Mouse (Mus musculus): ENCODE results near the gene Fbln2. TPM values are rescaled to one million over a fixed set of nuclear protein-coding genes. Genes with fewer than 3 reads are reported as not detected.

The Fbln2 gene
- polyA plus RNA-seq, 1 experiment from 2014 or later = 101 TPM

GRCm38 (mm10) chr6:91236429-91236828, 24.2 kb downstream of the Fbln2 start:
- peak; percentile 90 for DNase-seq (ENCODE audit: low spot score)
- H3K9me3 ChIP-seq (replicated peaks) = no peaks in the 10 kb centered on the region
- peak overlapping the region; percentile 37 for H3K4me3 ChIP-seq
- H3K27ac ChIP-seq = peak overlapping the region; percentile 90
- WGBS = 13% methylated on average over 6 of the region's 6 CpGs
- H3K4me1 ChIP-seq = peaks cover 57% of the 10 kb centered on the region
- no peaks in the 10 kb centered on the region for H3K27me3 ChIP-seq (ENCODE audit: low read depth, poor library complexity, severe bottlenecking)
- peaks cover 38% of the 10 kb centered on the region for H3K36me3 ChIP-seq

GRCm38 (mm10) chr6:91237273-91237672, 25.0 kb downstream of the Fbln2 start:
- H3K9me3 ChIP-seq (replicated peaks) = no peaks in the 10 kb centered on the region
- no peak overlapping the region for H3K4me3 ChIP-seq
- no peaks in the 10 kb centered on the region for H3K27me3 ChIP-seq (ENCODE audit: low read depth, poor library complexity, severe bottlenecking)
- H3K36me3 ChIP-seq = peaks cover 38% of the 10 kb centered on the region
- H3K4me1 ChIP-seq = peaks cover 57% of the 10 kb centered on the region
- H3K27ac ChIP-seq = peak overlapping the region; percentile 90
- no peak for DNase-seq (ENCODE audit: low spot score)
- WGBS = 69% methylated on average over 2 of the region's 2 CpGs

- H3K4me1 ChIP-seq = peaks cover 49% of the 10 kb centered on the region
- no peak for DNase-seq (ENCODE audit: low spot score)
- H3K4me3 ChIP-seq = no peak overlapping the region
- H3K27ac ChIP-seq = peak overlapping the region; percentile 21; the same call in 1 of the 2 replicates
- H3K9me3 ChIP-seq (replicated peaks) = no peaks in the 10 kb centered on the region
- H3K27me3 ChIP-seq (ENCODE audit: low read depth, poor library complexity, severe bottlenecking) = no peaks in the 10 kb centered on the region
- peaks cover 11% of the 10 kb centered on the region for H3K36me3 ChIP-seq
- 68% methylated on average over 2 of the region's 2 CpGs for WGBS
Observed at GRCm38 (mm10) chr6:91240537-91240936, 28.3 kb downstream of the Fbln2 start.

GRCm38 (mm10) chr6:91240964-91241363, 28.7 kb downstream of the Fbln2 start:
- Histone ChIP-seq H3K4me1 (peaks cover 49% of the 10 kb centered on the region), H3K27ac (0 out of 2 replicates have a peak overlapping the region, but pooled peaks have one; percentile 34), H3K4me3 (no peak overlapping the region), H3K27me3 (ENCODE audit: low read depth, poor library complexity, severe bottlenecking) (no peaks in the 10 kb centered on the region), H3K9me3 (replicated peaks) (no peaks in the 10 kb centered on the region), H3K36me3 (peaks cover 11% of the 10 kb centered on the region)
- no peak for DNase-seq (ENCODE audit: low spot score)

GRCm38 (mm10) chr6:91243395-91243794, 31.1 kb downstream of the Fbln2 start:
- peaks cover 35% of the 10 kb centered on the region for H3K4me1 ChIP-seq
- DNase-seq (ENCODE audit: low spot score) = no peak
- H3K36me3 ChIP-seq = peaks cover 7% of the 10 kb centered on the region
- H3K9me3 ChIP-seq (replicated peaks) = no peaks in the 10 kb centered on the region
- H3K27ac ChIP-seq = no peak overlapping the region
- WGBS = 89% methylated on average over 6 of the region's 6 CpGs
- H3K27me3 ChIP-seq (ENCODE audit: low read depth, poor library complexity, severe bottlenecking) = no peaks in the 10 kb centered on the region
- no peak overlapping the region for H3K4me3 ChIP-seq

GRCm38 (mm10) chr6:91244331-91244730, 32.1 kb downstream of the Fbln2 start:
- Histone ChIP-seq H3K9me3 (replicated peaks) (no peaks in the 10 kb centered on the region), H3K27ac (no peak overlapping the region), H3K36me3 (peaks cover 3% of the 10 kb centered on the region; the same call in 1 of the 2 replicates), H3K27me3 (ENCODE audit: low read depth, poor library complexity, severe bottlenecking) (no peaks in the 10 kb centered on the region), H3K4me1 (peaks cover 40% of the 10 kb centered on the region), H3K4me3 (no peak overlapping the region)
- DNase-seq (ENCODE audit: low spot score) = no peak
- WGBS = 64% methylated on average over 8 of the region's 8 CpGs

- H3K27ac ChIP-seq = peak overlapping the region; percentile 32; the same call in 1 of the 2 replicates
- H3K9me3 ChIP-seq (replicated peaks) = no peaks in the 10 kb centered on the region
- WGBS = 25% methylated on average over 6 of the region's 6 CpGs
- H3K4me3 ChIP-seq = no peak overlapping the region
- peaks cover 35% of the 10 kb centered on the region for H3K4me1 ChIP-seq
- no peaks in the 10 kb centered on the region for H3K27me3 ChIP-seq (ENCODE audit: low read depth, poor library complexity, severe bottlenecking)
- DNase-seq (ENCODE audit: low spot score) = no peak
- H3K36me3 ChIP-seq = peaks cover 9% of the 10 kb centered on the region
Observed at GRCm38 (mm10) chr6:91245331-91245730, 33.1 kb downstream of the Fbln2 start.

- Histone ChIP-seq H3K9me3 (replicated peaks) (no peaks in the 10 kb centered on the region), H3K4me1 (peaks cover 34% of the 10 kb centered on the region), H3K36me3 (peaks cover 24% of the 10 kb centered on the region), H3K27ac (no peak overlapping the region; the same call in 1 of the 2 replicates), H3K27me3 (ENCODE audit: low read depth, poor library complexity, severe bottlenecking) (no peaks in the 10 kb centered on the region), H3K4me3 (no peak overlapping the region)
- no peak for DNase-seq (ENCODE audit: low spot score)
- 98% methylated on average over 1 of the region's 1 CpGs for WGBS
Observed at GRCm38 (mm10) chr6:91247343-91247742, 35.1 kb downstream of the Fbln2 start.

GRCm38 (mm10) chr6:91248627-91249026, 36.4 kb downstream of the Fbln2 start:
- H3K9me3 ChIP-seq (replicated peaks) = no peaks in the 10 kb centered on the region
- peaks cover 32% of the 10 kb centered on the region for H3K4me1 ChIP-seq
- H3K36me3 ChIP-seq = peaks cover 25% of the 10 kb centered on the region
- H3K27me3 ChIP-seq (ENCODE audit: low read depth, poor library complexity, severe bottlenecking) = no peaks in the 10 kb centered on the region
- 79% methylated on average over 4 of the region's 4 CpGs for WGBS
- H3K27ac ChIP-seq = 0 out of 2 replicates have a peak overlapping the region, but pooled peaks have one; percentile 47
- DNase-seq (ENCODE audit: low spot score) = no peak
- no peak overlapping the region for H3K4me3 ChIP-seq

- WGBS = 86% methylated on average over 1 of the region's 1 CpGs
- peaks cover 23% of the 10 kb centered on the region for H3K4me1 ChIP-seq
- DNase-seq (ENCODE audit: low spot score) = no peak
- H3K9me3 ChIP-seq (replicated peaks) = no peaks in the 10 kb centered on the region
- H3K36me3 ChIP-seq = peaks cover 34% of the 10 kb centered on the region
- no peak overlapping the region for H3K27ac ChIP-seq
- H3K27me3 ChIP-seq (ENCODE audit: low read depth, poor library complexity, severe bottlenecking) = no peaks in the 10 kb centered on the region
- H3K4me3 ChIP-seq = no peak overlapping the region
Observed at GRCm38 (mm10) chr6:91249797-91250196, 37.5 kb downstream of the Fbln2 start.

- H3K36me3 ChIP-seq = peaks cover 56% of the 10 kb centered on the region
- no peaks in the 10 kb centered on the region for H3K27me3 ChIP-seq (ENCODE audit: low read depth, poor library complexity, severe bottlenecking)
- H3K9me3 ChIP-seq (replicated peaks) = no peaks in the 10 kb centered on the region
- no peak overlapping the region for H3K4me3 ChIP-seq
- 84% methylated on average over 16 of the region's 16 CpGs for WGBS
- no peaks in the 10 kb centered on the region for H3K4me1 ChIP-seq
- no peak for DNase-seq (ENCODE audit: low spot score)
- no peak overlapping the region for H3K27ac ChIP-seq
Observed at GRCm38 (mm10) chr6:91259440-91260120, 47.3 kb downstream of the Fbln2 start.

GRCm38 (mm10) chr6:91260347-91260986, 48.2 kb downstream of the Fbln2 start:
- H3K27ac ChIP-seq = no peak overlapping the region
- no peak for DNase-seq (ENCODE audit: low spot score)
- no peaks in the 10 kb centered on the region for H3K4me1 ChIP-seq
- H3K27me3 ChIP-seq (ENCODE audit: low read depth, poor library complexity, severe bottlenecking) = no peaks in the 10 kb centered on the region
- 85% methylated on average over 8 of the region's 8 CpGs for WGBS
- H3K9me3 ChIP-seq (replicated peaks) = no peaks in the 10 kb centered on the region
- H3K4me3 ChIP-seq = no peak overlapping the region
- peaks cover 54% of the 10 kb centered on the region for H3K36me3 ChIP-seq

- DNase-seq (ENCODE audit: low spot score) = no peak
- H3K36me3 ChIP-seq = peaks cover 56% of the 10 kb centered on the region
Observed at GRCm38 (mm10) chr6:91260987-91261367, 48.7 kb downstream of the Fbln2 start.

More at GRCm38 (mm10) chr6:91260987-91261367, 48.7 kb downstream of the Fbln2 start:
- 0 out of 2 replicates have a peak, but pooled peaks cover under 1% of the 10 kb centered on the region for H3K4me1 ChIP-seq
- no peak overlapping the region for H3K27ac ChIP-seq
- WGBS = 58% methylated on average over 3 of the region's 3 CpGs
- no peaks in the 10 kb centered on the region for H3K27me3 ChIP-seq (ENCODE audit: low read depth, poor library complexity, severe bottlenecking)
- no peaks in the 10 kb centered on the region for H3K9me3 ChIP-seq (replicated peaks)
- no peak overlapping the region for H3K4me3 ChIP-seq

Measured in limb, embryonic 10.5 days (tissue).